Mouse (Mus musculus) erythroblast, embryonic 14.5 days (primary cell): ENCODE data around the gene Twf2.
"Not testable (repeated sequence)": the region's sequence is repeated elsewhere in the genome, so short reads cannot be mapped to it uniquely, and the experiment has no call there.

Source experiments
- GATA1 ChIP-seq: IDR thresholded peaks from 2 replicates; pipeline ENCODE4 v1.6.1; 2012; ENCODE audit warnings: low read length, inconsistent platforms, mixed read lengths
- TAL1 ChIP-seq: IDR thresholded peaks from 3 replicates; pipeline ENCODE4 v1.6.1; 2012; ENCODE audit warnings: low read length, inconsistent platforms, mixed read lengths

- TF ChIP-seq TAL1, GATA1: not testable (repeated sequence)
Observed at GRCm38 (mm10) chr9:106169006-106169405, 33.9 kb upstream of the Twf2 start.
